Mouse (Mus musculus) heart, adult 2 months (tissue): ENCODE measurements around the gene Slc2a5.

Source experiments
- CTCF ChIP-seq: fragments of 200-600 bp; IDR thresholded peaks from 2 replicates; pipeline ENCODE4 v1.8.1; 2022; ENCODE audit warnings: antibody characterized with exemption, mild to moderate bottlenecking, moderate library complexity
- POLR2A ChIP-seq: fragments of 200-500 bp; IDR thresholded peaks from 2 replicates; pipeline ENCODE4 v1.6.1; 2011; ENCODE audit warnings: mild to moderate bottlenecking, low read depth, low read length, control low read depth; ENCODE audit not compliant: insufficient read depth

- TF ChIP-seq CTCF (peak; percentile 65), POLR2A (peak; percentile 79)
These were observed 31.8 kb upstream of the Slc2a5 start, which contains the start of gene Gpr157 for GRCm38 (mm10) chr4:150087161-150087889.
